Mouse (Mus musculus): Measurements from ENCODE around the gene Ccng2. TPM values are rescaled to one million over a fixed set of nuclear protein-coding genes. Genes with fewer than 3 reads are reported as not detected.
A peak's percentile ranks its signal among the peaks of the same experiment; 100 is the strongest.

Ccng2 gene
- polyA plus RNA-seq, 1 experiment from 2014 or later, result 27.3 TPM

GRCm38 (mm10) chr5:93235888-93236287 lies 31.2 kb upstream of the Ccng2 start:
- no peaks in the 10 kb centered on the region for H3K4me1 ChIP-seq (ENCODE audit: control insufficient read depth, insufficient read depth, low read length)
- no peak overlapping the region for H3K27ac ChIP-seq (ENCODE audit: low read length)
- H3K4me3 ChIP-seq (ENCODE audit: low read length), result no peak overlapping the region
- WGBS, result 82% methylated on average over 3 of the region's 3 CpGs
- H3K9ac ChIP-seq (ENCODE audit: low read depth, low read length), result no peak overlapping the region
- H3K36me3 ChIP-seq (ENCODE audit: control insufficient read depth, insufficient read depth, low read length), result no peaks in the 10 kb centered on the region
- H3K9me3 ChIP-seq (ENCODE audit: control insufficient read depth, low read length), result no peaks in the 10 kb centered on the region
- no peak for ATAC-seq
- no peaks in the 10 kb centered on the region for H3K27me3 ChIP-seq (replicated peaks; ENCODE audit: control insufficient read depth, insufficient read depth, low read length)
- H3K4me2 ChIP-seq (ENCODE audit: low read depth, low read length), result no peak overlapping the region

GRCm38 (mm10) chr5:93236541-93236940 lies 30.5 kb upstream of the Ccng2 start:
- 79% methylated on average over 4 of the region's 4 CpGs for WGBS
- H3K4me2 ChIP-seq (ENCODE audit: low read depth, low read length), result no peak overlapping the region
- no peak overlapping the region for H3K27ac ChIP-seq (ENCODE audit: low read length)
- H3K9ac ChIP-seq (ENCODE audit: low read depth, low read length), result no peak overlapping the region
- no peak overlapping the region for H3K4me3 ChIP-seq (ENCODE audit: low read length)
- no peaks in the 10 kb centered on the region for H3K9me3 ChIP-seq (ENCODE audit: control insufficient read depth, low read length)
- ATAC-seq, result no peak
- no peaks in the 10 kb centered on the region for H3K27me3 ChIP-seq (replicated peaks; ENCODE audit: control insufficient read depth, insufficient read depth, low read length)
- H3K36me3 ChIP-seq (ENCODE audit: control insufficient read depth, insufficient read depth, low read length), result no peaks in the 10 kb centered on the region
- H3K4me1 ChIP-seq (ENCODE audit: control insufficient read depth, insufficient read depth, low read length), result no peaks in the 10 kb centered on the region

GRCm38 (mm10) chr5:93239590-93240544 lies 27.2 kb upstream of the Ccng2 start:
- ATAC-seq, result peak; percentile 70

GRCm38 (mm10) chr5:93245280-93245679 lies 21.8 kb upstream of the Ccng2 start:
- no peak for ATAC-seq
- H3K27me3 ChIP-seq (replicated peaks; ENCODE audit: control insufficient read depth, insufficient read depth, low read length), result no peaks in the 10 kb centered on the region
- WGBS, result 74% methylated on average over 2 of the region's 2 CpGs
- no peak overlapping the region for H3K27ac ChIP-seq (ENCODE audit: low read length)
- no peaks in the 10 kb centered on the region for H3K36me3 ChIP-seq (ENCODE audit: control insufficient read depth, insufficient read depth, low read length)
- H3K9me3 ChIP-seq (ENCODE audit: control insufficient read depth, low read length), result no peaks in the 10 kb centered on the region
- no peak overlapping the region for H3K9ac ChIP-seq (ENCODE audit: low read depth, low read length)
- no peak overlapping the region for H3K4me3 ChIP-seq (ENCODE audit: low read length)
- no peaks in the 10 kb centered on the region for H3K4me1 ChIP-seq (ENCODE audit: control insufficient read depth, insufficient read depth, low read length)
- H3K4me2 ChIP-seq (ENCODE audit: low read depth, low read length), result no peak overlapping the region

More at GRCm38 (mm10) chr5:93239590-93240544, 27.2 kb upstream of the Ccng2 start:
- no peak overlapping the region for H3K4me3 ChIP-seq (ENCODE audit: low read length)
- H3K4me1 ChIP-seq (ENCODE audit: control insufficient read depth, insufficient read depth, low read length), result no peaks in the 10 kb centered on the region
- H3K9me3 ChIP-seq (ENCODE audit: control insufficient read depth, low read length), result no peaks in the 10 kb centered on the region
- no peak overlapping the region for H3K27ac ChIP-seq (ENCODE audit: low read length)
- no peak overlapping the region for H3K9ac ChIP-seq (ENCODE audit: low read depth, low read length)
- no peaks in the 10 kb centered on the region for H3K36me3 ChIP-seq (ENCODE audit: control insufficient read depth, insufficient read depth, low read length)
- no peaks in the 10 kb centered on the region for H3K27me3 ChIP-seq (replicated peaks; ENCODE audit: control insufficient read depth, insufficient read depth, low read length)
- no peak overlapping the region for H3K4me2 ChIP-seq (ENCODE audit: low read depth, low read length)
- WGBS, result 74% methylated on average over 8 of the region's 8 CpGs

GRCm38 (mm10) chr5:93249940-93250578 lies 17.0 kb upstream of the Ccng2 start:
- Histone ChIP-seq H3K4me1 (ENCODE audit: control insufficient read depth, insufficient read depth, low read length) (no peaks in the 10 kb centered on the region), H3K9me3 (ENCODE audit: control insufficient read depth, low read length) (no peaks in the 10 kb centered on the region), H3K4me3 (ENCODE audit: low read length) (no peak overlapping the region), H3K36me3 (ENCODE audit: control insufficient read depth, insufficient read depth, low read length) (no peaks in the 10 kb centered on the region), H3K4me2 (ENCODE audit: low read depth, low read length) (no peak overlapping the region), H3K9ac (ENCODE audit: low read depth, low read length) (no peak overlapping the region), H3K27me3 (replicated peaks; ENCODE audit: control insufficient read depth, insufficient read depth, low read length) (no peaks in the 10 kb centered on the region), H3K27ac (ENCODE audit: low read length) (no peak overlapping the region)
- ATAC-seq, result peak; percentile 60
- WGBS, result 56% methylated on average over 6 of the region's 6 CpGs

- Histone ChIP-seq H3K27ac (ENCODE audit: low read length) (no peak overlapping the region), H3K9me3 (ENCODE audit: control insufficient read depth, low read length) (no peaks in the 10 kb centered on the region), H3K4me3 (ENCODE audit: low read length) (no peak overlapping the region), H3K4me2 (ENCODE audit: low read depth, low read length) (no peak overlapping the region), H3K4me1 (ENCODE audit: control insufficient read depth, insufficient read depth, low read length) (no peaks in the 10 kb centered on the region), H3K36me3 (ENCODE audit: control insufficient read depth, insufficient read depth, low read length) (no peaks in the 10 kb centered on the region), H3K9ac (ENCODE audit: low read depth, low read length) (no peak overlapping the region), H3K27me3 (replicated peaks; ENCODE audit: control insufficient read depth, insufficient read depth, low read length) (no peaks in the 10 kb centered on the region)
- ATAC-seq, result peak; percentile 40; the same call in 1 of the 2 replicates
- 76% methylated on average over 12 of the region's 12 CpGs for WGBS
Observed at GRCm38 (mm10) chr5:93251001-93251760, 15.9 kb upstream of the Ccng2 start.

- no peaks in the 10 kb centered on the region for H3K36me3 ChIP-seq (ENCODE audit: control insufficient read depth, insufficient read depth, low read length)
- H3K4me3 ChIP-seq (ENCODE audit: low read length), result no peak overlapping the region
- H3K9me3 ChIP-seq (ENCODE audit: control insufficient read depth, low read length), result no peaks in the 10 kb centered on the region
- no peak overlapping the region for H3K27ac ChIP-seq (ENCODE audit: low read length)
- WGBS, result 86% methylated on average over 5 of the region's 5 CpGs
- H3K4me2 ChIP-seq (ENCODE audit: low read depth, low read length), result no peak overlapping the region
- no peak overlapping the region for H3K9ac ChIP-seq (ENCODE audit: low read depth, low read length)
- no peaks in the 10 kb centered on the region for H3K4me1 ChIP-seq (ENCODE audit: control insufficient read depth, insufficient read depth, low read length)
- no peaks in the 10 kb centered on the region for H3K27me3 ChIP-seq (replicated peaks; ENCODE audit: control insufficient read depth, insufficient read depth, low read length)
- no peak for ATAC-seq
Observed at GRCm38 (mm10) chr5:93255759-93256265, 11.2 kb upstream of the Ccng2 start.

- Histone ChIP-seq H3K27ac (ENCODE audit: low read length) (no peak overlapping the region), H3K9me3 (ENCODE audit: control insufficient read depth, low read length) (no peaks in the 10 kb centered on the region), H3K4me3 (ENCODE audit: low read length) (no peak overlapping the region), H3K9ac (ENCODE audit: low read depth, low read length) (no peak overlapping the region), H3K27me3 (replicated peaks; ENCODE audit: control insufficient read depth, insufficient read depth, low read length) (no peaks in the 10 kb centered on the region), H3K4me1 (ENCODE audit: control insufficient read depth, insufficient read depth, low read length) (no peaks in the 10 kb centered on the region; the same call in 1 of the 2 replicates), H3K36me3 (ENCODE audit: control insufficient read depth, insufficient read depth, low read length) (no peaks in the 10 kb centered on the region), H3K4me2 (ENCODE audit: low read depth, low read length) (no peak overlapping the region)
- no peak for ATAC-seq
Observed at GRCm38 (mm10) chr5:93256820-93257405, 10.1 kb upstream of the Ccng2 start.

GRCm38 (mm10) chr5:93259349-93259748 lies 7.7 kb upstream of the Ccng2 start:
- H3K9ac ChIP-seq (ENCODE audit: low read depth, low read length), result no peak overlapping the region
- no peak for ATAC-seq
- no peaks in the 10 kb centered on the region for H3K27me3 ChIP-seq (replicated peaks; ENCODE audit: control insufficient read depth, insufficient read depth, low read length)
- no peaks in the 10 kb centered on the region; the same call in 1 of the 2 replicates for H3K4me1 ChIP-seq (ENCODE audit: control insufficient read depth, insufficient read depth, low read length)
- no peak overlapping the region for H3K4me3 ChIP-seq (ENCODE audit: low read length)
- no peaks in the 10 kb centered on the region for H3K36me3 ChIP-seq (ENCODE audit: control insufficient read depth, insufficient read depth, low read length)
- H3K4me2 ChIP-seq (ENCODE audit: low read depth, low read length), result no peak overlapping the region
- no peak overlapping the region for H3K27ac ChIP-seq (ENCODE audit: low read length)
- no peaks in the 10 kb centered on the region for H3K9me3 ChIP-seq (ENCODE audit: control insufficient read depth, low read length)

Measured in intestine, embryonic 16.5 days (tissue).